Mouse (Mus musculus): ENCODE data around the gene Donson.

The Donson gene

GRCm38 (mm10) chr16:91639636-91640035 is 48.9 kb downstream of the Donson start:
- DNase-seq: no peak

DNA sequence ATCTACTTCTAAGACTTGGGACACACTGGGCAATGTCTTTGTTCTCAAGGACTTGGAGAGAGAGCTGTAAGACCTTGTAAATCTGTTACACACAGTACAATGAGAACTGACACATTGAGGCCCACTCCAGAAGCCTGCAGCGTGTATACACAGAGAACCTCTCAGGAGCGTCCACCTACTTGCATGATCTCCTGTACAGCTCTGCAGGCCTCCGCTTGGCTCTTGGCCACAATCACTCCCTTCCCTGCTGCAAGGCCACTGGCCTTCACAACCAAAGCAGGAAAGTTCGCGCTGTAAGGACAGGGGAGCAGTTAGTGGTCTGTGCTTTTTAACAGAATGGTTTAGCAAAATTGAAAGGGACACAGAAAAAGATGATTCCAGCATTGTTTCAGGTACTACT is 49.4 kb downstream of the Donson start:
- DNase-seq: no peak

GRCm38 (mm10) chr16:91633641-91634040 is 54.9 kb downstream of the Donson start:
- DNase-seq: no peak

DNA sequence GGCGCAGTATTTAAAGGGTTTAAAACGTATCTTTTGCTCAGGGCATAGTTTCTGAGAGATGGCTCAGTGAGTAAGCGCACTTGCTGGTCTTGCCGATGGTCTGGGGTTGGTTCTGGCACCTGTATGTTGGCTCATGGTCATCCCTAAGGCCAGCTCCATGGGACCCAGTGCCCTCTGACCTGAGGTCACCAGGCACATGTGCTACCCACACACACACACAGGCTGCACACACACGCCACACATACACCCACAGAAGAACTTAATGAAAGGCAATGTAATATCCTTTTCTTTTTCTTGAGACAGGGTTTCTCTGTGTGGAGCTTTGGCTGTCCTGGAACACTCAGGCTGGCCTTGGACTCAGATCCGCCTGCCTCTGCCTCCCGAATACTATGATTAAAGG is 55.6 kb downstream of the Donson start:
- DNase-seq: no peak

- no peak for DNase-seq
Observed at GRCm38 (mm10) chr16:91632439-91632838, 56.1 kb downstream of the Donson start.

DNA sequence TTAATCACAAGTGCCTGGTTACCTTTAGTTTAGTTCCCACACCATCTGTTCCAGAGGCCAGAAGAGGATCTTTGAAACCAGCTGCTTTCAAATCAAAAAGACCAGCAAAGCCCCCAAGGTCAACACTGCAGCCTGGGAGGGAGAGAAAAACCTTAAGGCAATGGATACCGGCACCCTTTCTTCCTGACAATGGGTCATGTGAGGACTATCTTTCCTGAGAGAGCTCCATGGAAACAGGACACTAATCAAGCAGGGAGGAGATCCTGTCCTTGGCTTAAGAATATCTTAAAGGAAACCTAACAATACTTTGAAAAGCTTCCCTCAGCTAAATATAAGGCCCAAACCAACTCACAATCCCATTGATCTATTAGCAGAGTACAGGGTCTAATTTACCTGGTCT is 58.0 kb downstream of the Donson start:
- DNase-seq: no peak

- DNase-seq: no peak
Observed at GRCm38 (mm10) chr16:91629749-91630148, 58.8 kb downstream of the Donson start.

- DNase-seq: no peak
Observed at GRCm38 (mm10) chr16:91628673-91629072, 59.9 kb downstream of the Donson start.

DNA sequence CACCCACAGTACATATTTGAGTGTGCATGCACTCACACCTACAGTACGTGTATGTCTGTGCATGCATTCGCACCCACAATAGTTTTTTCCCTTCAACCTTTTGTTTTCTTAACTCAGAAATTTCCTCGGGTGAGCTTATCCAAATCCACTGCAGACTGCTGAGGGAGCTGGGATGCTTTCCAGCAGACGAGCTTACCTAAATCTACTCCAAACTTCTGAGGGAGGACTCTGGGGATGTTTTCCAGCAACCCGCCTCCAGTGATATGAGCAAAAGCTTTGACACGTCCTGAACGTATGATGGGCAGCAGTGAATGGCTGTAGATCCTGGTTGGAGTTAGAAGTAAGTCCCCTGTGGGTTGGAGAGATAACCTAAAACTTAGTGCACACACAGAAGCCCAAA is 60.7 kb downstream of the Donson start:
- no peak for DNase-seq

All from cerebellum, adult 9-11 months (tissue).